Comparison of ENCODE assay signal across 11 mouse cellular contexts in genomic region chr2:28698566-28698965, GRCm38 (mm10). TPM values are rescaled to one million over a fixed set of nuclear protein-coding genes. Genes with fewer than 3 reads are reported as not detected.
DNase-seq lines count a peak whose midpoint lies in the region; ATAC-seq and TF ChIP-seq lines count a peak whose summit lies in the region.
"Had no signal": no experiment of that assay in that cellular context is flagged by ENCODE, and none has a peak within 500 bp of the region (broad histone marks: within the 10 kb centered on the region; RNA-seq: fewer than 3 reads in every experiment).

No protein-coding gene starts in this region.

- H3K27me3 ChIP-seq in G1E (ENCODE audit: insufficient read depth, low read length), result peaks cover 16% of the 10 kb centered on the region; the same call in 1 of the 2 replicates
- H3K27me3 ChIP-seq: forebrain, embryonic 15.5 days had no signal

- H3K9me3 ChIP-seq in G1E (replicated peaks), result no peaks in the 10 kb centered on the region
- H3K9me3 ChIP-seq: forebrain, embryonic 15.5 days had no signal

- no peaks in the 10 kb centered on the region for H3K36me3 ChIP-seq in G1E (replicated peaks)
- H3K36me3 ChIP-seq: forebrain, embryonic 15.5 days had no signal

- H3K4me1 ChIP-seq in G1E (ENCODE audit: insufficient read depth, low read depth, low read length), result peaks cover 69% of the 10 kb centered on the region
- H3K4me1 ChIP-seq in brown adipose tissue, adult 24 weeks (ENCODE audit: control insufficient read depth, insufficient read depth, insufficient read length, low read length), result peaks cover 4% of the 10 kb centered on the region

- TF ChIP-seq CTCF in G1E (IDR thresholded peaks at IDR 0.05; ENCODE audit: low read depth, low read length), result no peak
- TF ChIP-seq CTCF in gastrocnemius, adult 2 months (IDR thresholded peaks at IDR 0.05), result no peak

- intact Hi-C loops in gastrocnemius, adult 2 months (cut with DNase I), result no loop called here

- peak overlapping the region; percentile 49; the same call in 1 of the 2 replicates for H3K4me3 ChIP-seq in G1E (ENCODE audit: low read depth, low read length)
- no peak overlapping the region for H3K4me3 ChIP-seq in brown adipose tissue, adult 24 weeks (ENCODE audit: insufficient read depth, low read depth, low read length)
- no peak overlapping the region for H3K4me3 ChIP-seq in gastrocnemius, adult 2 months

- DNase-seq in lung, adult 18-20 months, result peak; percentile 16 to 17
- no peak for DNase-seq in lung, postnatal 14 days
- DNase-seq in G1E (ENCODE audit: low spot score), result peak; percentile 51
- DNase-seq in lung, postnatal 36 days, result peak; percentile 31
- no peak for DNase-seq in left cerebral cortex, adult 11 months (ENCODE audit: low spot score)
- no peak for DNase-seq in gastrocnemius, adult 2 months
- no peak for DNase-seq in layer of hippocampus, postnatal 14 days (ENCODE audit: low spot score in 2 of 2)
- DNase-seq: kidney, postnatal 4 days had no signal

- H3K27ac ChIP-seq in brown adipose tissue, adult 24 weeks (replicated peaks; ENCODE audit: low read depth, low read length), result peak overlapping the region; percentile 34; the same call in 1 of the 2 replicates
- no peak overlapping the region for H3K27ac ChIP-seq in gastrocnemius, adult 2 months
- H3K27ac ChIP-seq: forebrain, embryonic 15.5 days; liver, embryonic 14.5 days had no signal

- ATAC-seq in G1E (ENCODE audit: extremely low read depth, insufficient number of reproducible peaks, low FRiP score, poor library complexity, severe bottlenecking), result no peak

RNA-seq across cellular contexts. Expression of gene Spaca9, which starts 1.0 kb away (rescaled TPM):
- 5.6 and 7.9 TPM in 2 replicates for total RNA-seq in G1E (2014; fragmentation: Nextera tagmentation)
- 15.4 and 22.3 TPM in 2 replicates for total RNA-seq in G1E (2017)
- polyA plus RNA-seq in G1E (2012), result 1.4 and 1.8 TPM in 2 replicates
- polyA plus RNA-seq in brown adipose tissue, adult 24 weeks (2012; ENCODE audit: insufficient read depth, insufficient read length, missing spikeins), result not detected in 2 replicates
- total RNA-seq in gastrocnemius, adult 2 months (2021), result not detected
- 1 to 10 TPM in 1 of 2 experiments, not detected in 1; 2.0 TPM for total RNA-seq in layer of hippocampus, postnatal 14 days (2021)

RNA-seq across cellular contexts. Expression of gene Ak8, which starts 1.4 kb away (rescaled TPM):
- 9.3 and 14.8 TPM in 2 replicates for total RNA-seq in G1E (2014; fragmentation: Nextera tagmentation)
- total RNA-seq in G1E (2017), result 2.8 and 3.5 TPM in 2 replicates
- polyA plus RNA-seq in G1E (2012), result 0.38 and 0.41 TPM in 2 replicates
- not detected in 2 replicates for polyA plus RNA-seq in brown adipose tissue, adult 24 weeks (2012; ENCODE audit: insufficient read depth, insufficient read length, missing spikeins)
- not detected for total RNA-seq in gastrocnemius, adult 2 months (2021)
- total RNA-seq in layer of hippocampus, postnatal 14 days (2021), result 1 to 10 TPM in 1 of 2 experiments, under 1 TPM in 1; 0.67 to 1.5 TPM

RNA-seq across cellular contexts. Expression of gene Tsc1, which starts 57.5 kb away (rescaled TPM):
- total RNA-seq in G1E (2014; fragmentation: Nextera tagmentation), result 35.7 and 39.0 TPM in 2 replicates
- total RNA-seq in G1E (2017), result 22.1 and 26.6 TPM in 2 replicates
- polyA plus RNA-seq in G1E (2012), result 3.5 and 5.8 TPM in 2 replicates
- 5.0 TPM in 2 replicates for polyA plus RNA-seq in brown adipose tissue, adult 24 weeks (2012; ENCODE audit: insufficient read depth, insufficient read length, missing spikeins)
- 10 to 100 TPM; 42.5 to 45.9 TPM for total RNA-seq in gastrocnemius, adult 2 months (2021)
- 10 to 100 TPM; 39.7 to 43.6 TPM for total RNA-seq in layer of hippocampus, postnatal 14 days (2021)

Comparison
In these comparisons a context has a peak if more than half of its experiments do, and no peak if none do; other contexts are left out.
1. DNase-seq: peak in lung, adult 18-20 months (2 of 2), G1E (single experiment) and lung, postnatal 36 days (single experiment); none in lung, postnatal 14 days (single experiment), left cerebral cortex, adult 11 months (single experiment), gastrocnemius, adult 2 months (single experiment) and layer of hippocampus, postnatal 14 days (0 of 2).